Mouse (Mus musculus) v-Abl transformed pro-B cells (cell line): ENCODE measurements around the gene Carns1.

Experiments
- in situ Hi-C, 2 experiments: fragments of 400-800 bp; cut with MboI; formaldehyde crosslinking; loops; one replicate each; pipeline ENCODE4 v1.15.1; 2025; ENCODE audit not compliant: unreplicated experiment in 2 of 2

The Carns1 gene

GRCm38 (mm10) chr19:4203148-4203547 is 27.9 kb upstream of the Carns1 start:
- in situ Hi-C loops: loop anchor here (5.0 kb wide), 5 partner anchors 36 to 186 kb away; partner anchors contain the start of gene Aip (in 1 of the 2)

- in situ Hi-C loops: loop anchor here (5.0 kb wide), 5 partner anchors 35 to 185 kb away; partner anchors contain the start of gene Aip (in 1 of the 2)
Observed at GRCm38 (mm10) chr19:4202149-4202548, 26.9 kb upstream of the Carns1 start.

GRCm38 (mm10) chr19:4201291-4201909 is 26.1 kb upstream of the Carns1 start, which contains the start of gene Rad9a:
Gene Rad9a (minus strand): TSS chr19:4201662.
- in situ Hi-C loops: loop anchor here (5.0 kb wide), 5 partner anchors 34 to 184 kb away; partner anchors contain the start of gene Aip (in 1 of the 2)

DNA sequence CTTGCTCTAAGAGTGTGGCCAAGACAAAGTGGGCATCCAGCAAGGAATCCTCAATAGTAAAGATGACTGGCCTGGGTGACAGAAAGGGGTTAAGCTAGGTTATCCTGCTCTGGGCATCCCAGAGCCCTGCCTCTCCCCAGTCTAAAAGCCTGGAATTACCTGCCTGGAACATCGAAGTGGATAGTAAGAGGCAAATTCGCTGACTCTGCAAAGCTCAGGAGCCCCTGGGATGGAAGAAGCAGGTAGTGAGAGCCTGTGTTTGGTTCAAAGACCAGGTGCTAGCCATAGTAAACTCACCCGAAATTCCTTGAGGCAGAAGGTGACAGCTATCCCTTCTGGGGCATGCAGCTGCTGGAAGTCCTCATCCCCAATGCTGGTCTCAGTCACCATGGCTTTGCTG is 21.9 kb upstream of the Carns1 start:
- in situ Hi-C loops: no loop called here

DNA sequence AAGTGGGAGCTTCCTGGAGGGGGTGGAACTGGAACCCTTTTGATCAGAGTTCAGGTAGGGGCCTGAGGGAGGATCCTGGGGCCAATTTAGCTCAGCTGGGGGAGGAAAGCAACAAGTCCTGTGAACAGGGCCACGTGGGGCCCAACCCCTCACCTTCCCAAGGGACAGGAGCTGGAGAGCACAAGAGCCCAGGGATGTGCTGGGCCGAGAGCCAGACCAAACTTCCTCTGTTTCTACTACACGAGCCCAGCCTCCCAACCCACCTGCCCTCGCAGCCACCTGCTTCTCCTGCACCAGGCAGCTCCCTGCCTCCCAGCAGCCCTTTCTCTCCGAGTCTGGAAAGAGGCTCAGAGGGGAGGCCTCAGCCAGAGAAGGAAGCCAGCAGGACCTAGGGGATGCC is 21.3 kb upstream of the Carns1 start:
- in situ Hi-C loops: no loop called here

- in situ Hi-C loops: no loop called here
Observed at GRCm38 (mm10) chr19:4196048-4196447, 20.8 kb upstream of the Carns1 start.

DNA sequence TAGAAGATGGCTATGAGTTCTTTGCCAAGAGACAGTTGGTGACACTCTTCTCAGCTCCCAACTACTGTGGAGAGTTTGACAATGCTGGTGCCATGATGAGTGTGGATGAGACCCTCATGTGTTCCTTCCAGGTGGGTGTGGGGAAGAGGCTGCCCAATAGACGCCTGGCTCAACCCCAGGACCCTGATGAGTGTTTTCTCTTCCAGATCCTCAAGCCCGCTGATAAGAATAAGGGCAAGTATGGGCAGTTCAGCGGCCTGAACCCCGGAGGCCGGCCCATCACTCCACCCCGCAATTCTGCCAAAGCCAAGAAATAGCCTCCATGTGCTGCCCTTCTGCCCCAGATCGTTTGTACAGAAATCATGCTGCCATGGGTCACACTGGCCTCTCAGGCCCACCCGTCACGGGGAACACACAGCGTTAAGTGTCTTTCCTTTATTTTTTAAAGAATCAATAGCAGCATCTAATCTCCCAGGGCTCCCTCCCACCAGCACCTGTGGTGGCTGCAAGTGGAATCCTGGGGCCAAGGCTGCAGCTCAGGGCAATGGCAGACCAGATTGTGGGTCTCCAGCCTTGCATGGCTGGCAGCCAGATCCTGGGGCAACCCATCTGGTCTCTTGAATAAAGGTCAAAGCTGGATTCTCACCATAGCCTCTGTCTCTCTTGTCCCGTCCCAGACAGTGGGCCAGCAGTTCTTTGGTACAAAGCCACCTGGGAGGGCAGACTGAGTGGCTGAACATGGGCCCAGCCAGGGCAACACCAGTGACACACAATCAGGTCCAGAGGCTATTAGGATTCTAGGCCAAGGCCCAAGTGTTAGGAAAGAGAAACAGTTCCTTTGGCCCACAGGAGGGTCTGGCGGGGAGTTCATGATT is 19.7 kb upstream of the Carns1 start:
- in situ Hi-C loops: no loop called here

GRCm38 (mm10) chr19:4194021-4194724 is 18.9 kb upstream of the Carns1 start:
- in situ Hi-C loops: no loop called here

DNA sequence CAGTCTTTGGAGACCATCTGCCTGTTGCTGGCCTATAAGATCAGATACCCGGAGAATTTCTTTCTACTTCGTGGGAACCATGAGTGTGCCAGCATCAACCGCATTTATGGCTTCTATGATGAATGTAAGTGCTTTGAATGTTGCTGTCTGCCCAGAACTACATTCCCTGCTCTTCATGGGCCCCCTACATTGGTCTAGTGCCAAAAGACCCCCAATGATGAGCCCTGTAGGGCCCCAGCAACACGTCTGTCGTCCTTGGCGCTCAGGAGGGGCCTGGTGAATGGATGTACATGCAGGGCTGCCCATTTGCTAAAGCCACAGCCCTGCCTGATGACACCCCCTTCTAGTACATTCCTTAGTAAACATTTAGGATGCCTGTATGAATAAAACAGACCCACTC is 17.9 kb upstream of the Carns1 start:
- in situ Hi-C loops: no loop called here

DNA sequence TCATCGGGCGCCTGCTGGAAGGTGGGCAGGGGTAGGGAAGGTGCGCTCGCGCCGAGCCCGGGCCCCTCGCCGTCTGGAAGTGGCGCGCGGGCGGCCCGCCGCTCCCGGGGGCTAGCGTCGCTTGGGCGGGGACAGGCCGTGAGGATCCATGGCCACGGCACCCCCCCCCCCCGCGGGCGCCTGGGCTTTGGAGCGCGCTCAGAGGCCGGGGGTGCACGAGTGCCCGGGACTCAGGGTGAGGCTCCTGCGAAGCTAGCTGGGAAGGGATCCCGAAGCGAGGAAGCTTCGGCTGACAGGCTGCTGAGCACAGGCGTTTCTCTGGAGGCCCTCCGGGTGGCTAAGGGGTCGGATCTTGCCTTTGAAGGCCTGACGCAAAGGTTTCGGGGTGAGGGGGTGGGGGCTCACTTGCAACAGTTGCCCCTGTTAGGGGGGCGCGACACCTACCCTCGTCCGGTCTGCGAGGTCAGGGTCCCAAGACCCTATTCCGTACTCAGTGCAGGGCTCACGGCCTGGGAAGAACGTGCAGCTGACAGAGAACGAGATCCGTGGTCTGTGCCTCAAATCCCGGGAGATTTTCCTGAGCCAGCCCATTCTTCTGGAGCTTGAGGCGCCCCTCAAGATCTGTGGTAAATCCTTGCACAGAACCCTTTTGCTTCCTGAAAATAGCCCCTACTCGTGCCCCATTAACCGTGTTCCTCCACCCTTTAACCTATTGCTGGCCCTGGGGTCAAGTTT is 17.1 kb upstream of the Carns1 start:
- in situ Hi-C loops: no loop called here

DNA sequence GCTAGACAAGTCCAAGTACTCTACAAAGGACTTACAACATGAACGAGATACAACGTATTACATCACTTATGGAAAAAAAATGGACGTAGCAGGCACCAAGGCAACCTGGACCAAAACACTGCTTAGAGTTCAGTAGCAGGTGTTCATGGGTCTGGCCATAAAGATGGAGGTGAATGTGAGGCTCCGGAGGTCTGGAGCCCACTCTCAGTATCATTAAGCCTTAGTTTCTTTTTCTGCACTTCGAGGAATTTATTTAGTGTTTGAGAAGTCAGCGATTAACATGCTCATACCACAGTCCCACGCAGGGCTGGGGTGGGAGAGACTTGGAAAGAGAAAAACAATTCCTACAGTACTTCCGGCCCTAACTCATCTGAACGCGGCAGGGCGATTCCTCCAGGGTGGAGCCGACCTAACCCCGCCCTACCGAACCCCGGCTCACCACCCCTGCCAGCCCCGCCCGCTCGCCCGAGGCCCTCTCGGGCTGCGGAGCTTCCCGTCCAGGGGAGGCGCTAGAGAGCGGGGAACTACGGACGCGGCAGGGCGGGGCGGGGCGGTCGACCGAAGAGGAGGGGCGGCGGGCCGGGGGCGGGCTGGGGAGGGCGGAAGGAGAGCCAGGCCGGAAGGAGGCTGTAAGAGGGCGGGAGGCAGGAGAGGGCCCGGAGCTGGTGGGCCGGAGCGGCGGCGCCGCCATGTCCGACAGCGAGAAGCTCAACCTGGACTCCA is 16.4 kb upstream of the Carns1 start, which contains the start of gene Ppp1ca:
Gene Ppp1ca (plus strand): TSS at position 538 of the 723 bp plus-strand sequence.
- in situ Hi-C loops: no loop called here

GRCm38 (mm10) chr19:4190831-4191334 is 15.6 kb upstream of the Carns1 start, which contains the start of gene Tbc1d10c:
Gene Tbc1d10c (minus strand): TSS chr19:4191284.
- in situ Hi-C loops: no loop called here

GRCm38 (mm10) chr19:4189051-4189620 is 13.9 kb upstream of the Carns1 start:
- in situ Hi-C loops: no loop called here

GRCm38 (mm10) chr19:4187303-4187702 is 12.0 kb upstream of the Carns1 start:
- in situ Hi-C loops: no loop called here

DNA sequence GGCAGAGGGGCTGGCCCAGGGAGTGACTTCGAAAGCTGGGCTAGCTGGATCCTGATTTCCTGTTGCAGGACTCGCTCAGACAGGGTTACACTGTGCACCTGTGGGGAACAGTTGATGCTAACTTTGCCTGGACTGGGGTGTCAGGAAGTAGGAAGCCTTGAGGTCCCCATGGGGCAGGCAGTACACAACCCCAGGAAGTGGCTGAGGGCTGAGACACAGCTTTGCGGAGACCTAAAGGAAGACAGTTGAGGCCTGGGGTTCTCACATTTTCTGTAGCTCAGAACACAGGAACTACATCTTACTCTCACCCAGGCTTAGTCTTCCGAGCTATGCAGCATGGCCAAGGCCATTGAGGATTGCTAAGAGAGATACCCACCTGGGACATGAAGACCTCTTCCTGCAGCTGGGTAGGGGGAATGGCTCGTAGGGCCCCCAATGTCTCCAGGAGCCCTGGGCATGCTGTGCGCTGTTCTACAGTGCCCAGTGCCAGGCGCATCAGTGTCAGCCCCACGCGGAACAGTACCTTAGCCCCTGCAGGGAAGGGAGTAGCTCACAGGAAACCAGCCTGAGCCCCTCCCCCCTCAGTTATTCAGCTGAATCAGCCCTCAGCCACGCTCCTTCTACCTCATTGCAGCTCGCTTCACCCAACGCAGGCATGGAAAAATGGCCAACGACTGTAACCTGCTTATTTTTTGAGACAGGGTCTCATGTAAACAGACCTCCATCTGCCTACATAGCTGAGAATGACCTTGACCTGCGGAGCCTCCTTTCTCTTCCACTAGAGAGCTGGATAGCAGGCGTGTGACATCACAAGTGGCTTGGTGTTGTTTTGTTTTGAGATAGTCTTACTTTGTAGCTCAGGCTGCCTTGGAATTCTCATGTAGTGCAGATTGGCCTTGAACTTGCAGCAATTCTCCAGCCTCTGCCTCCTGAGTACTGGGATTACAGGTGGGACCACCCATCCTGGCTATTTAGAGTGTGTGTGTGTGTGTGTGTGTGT is 10.0 kb upstream of the Carns1 start:
- in situ Hi-C loops: no loop called here

- in situ Hi-C loops: no loop called here
Observed at GRCm38 (mm10) chr19:4183689-4184088, 8.4 kb upstream of the Carns1 start.

GRCm38 (mm10) chr19:4181892-4182291 is 6.6 kb upstream of the Carns1 start:
- in situ Hi-C loops: no loop called here

GRCm38 (mm10) chr19:4180411-4180810 is 5.1 kb upstream of the Carns1 start:
- in situ Hi-C loops: no loop called here
